Mouse (Mus musculus) kidney, adult 8-10 months (tissue): ENCODE results near the gene A930033H14Rik.

Experiments
- DNase-seq, 2 experiments: peaks; one replicate each; pipeline ENCODE4 v3.0.0; 2022

A930033H14Rik gene

DNA sequence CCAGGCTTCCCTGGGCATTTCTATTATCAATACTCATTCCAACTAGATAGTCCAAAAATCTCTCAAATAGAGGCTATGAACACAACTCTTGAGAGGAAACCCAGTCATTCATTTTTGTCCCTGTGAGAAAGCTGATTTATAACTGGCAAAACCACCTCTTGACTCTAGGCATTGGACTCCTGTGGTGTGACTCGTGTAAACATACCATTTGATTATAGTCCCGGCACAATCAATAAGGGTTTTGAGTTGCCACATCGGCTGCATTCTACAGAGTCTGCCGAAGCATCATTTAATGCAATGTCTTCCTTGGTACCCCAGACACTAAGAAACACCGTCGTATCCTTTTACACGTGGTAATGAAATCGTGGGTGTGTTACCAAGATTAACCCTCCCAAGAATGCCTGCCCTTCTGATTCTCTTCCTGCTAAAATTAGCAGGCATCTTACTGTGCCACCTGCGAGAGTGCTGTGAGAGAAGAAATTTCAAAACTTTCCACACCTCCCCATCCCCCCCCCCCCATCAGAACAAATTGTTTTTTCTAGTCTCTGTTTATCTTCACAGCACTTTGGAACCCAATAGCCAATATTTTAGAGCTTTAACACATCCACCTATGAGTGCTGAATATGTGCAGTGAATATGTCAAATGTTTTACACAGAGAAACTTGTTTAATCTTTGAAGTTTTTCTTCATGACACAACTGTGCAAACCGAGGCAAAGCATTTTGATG is 22.3 kb downstream of the A930033H14Rik start:
- DNase-seq: no peak

DNA sequence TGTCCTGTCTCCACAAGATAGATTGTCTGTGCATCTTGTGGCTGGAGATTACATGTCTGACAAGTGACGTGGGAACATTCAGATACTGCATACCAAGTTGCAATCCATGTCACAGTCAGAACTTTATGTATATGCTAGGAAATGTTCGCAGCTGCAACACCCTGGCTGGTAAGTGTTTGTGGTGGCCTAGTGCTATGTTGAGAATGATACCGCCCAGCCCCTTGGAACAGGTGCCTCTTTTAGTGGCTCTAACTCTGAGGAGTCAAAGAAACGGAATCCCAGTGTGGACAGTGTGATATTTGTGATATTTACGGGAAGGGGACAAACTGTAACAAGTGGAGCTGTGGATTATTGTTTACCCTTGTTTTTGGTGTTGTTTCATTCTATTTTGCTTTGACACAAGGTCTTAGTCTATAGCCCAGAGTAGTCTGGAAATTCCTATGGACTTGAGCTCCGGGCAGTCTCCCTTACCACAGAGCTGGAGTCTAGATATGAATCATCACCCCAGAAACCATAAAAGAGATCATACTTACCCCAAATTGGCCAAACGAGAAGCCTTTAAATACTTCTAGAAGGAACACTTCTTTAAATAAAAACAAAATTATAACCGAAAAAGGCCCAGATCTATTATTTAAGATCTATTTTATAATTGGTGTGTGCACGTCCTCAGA is 25.0 kb downstream of the A930033H14Rik start:
- DNase-seq: no peak

DNA sequence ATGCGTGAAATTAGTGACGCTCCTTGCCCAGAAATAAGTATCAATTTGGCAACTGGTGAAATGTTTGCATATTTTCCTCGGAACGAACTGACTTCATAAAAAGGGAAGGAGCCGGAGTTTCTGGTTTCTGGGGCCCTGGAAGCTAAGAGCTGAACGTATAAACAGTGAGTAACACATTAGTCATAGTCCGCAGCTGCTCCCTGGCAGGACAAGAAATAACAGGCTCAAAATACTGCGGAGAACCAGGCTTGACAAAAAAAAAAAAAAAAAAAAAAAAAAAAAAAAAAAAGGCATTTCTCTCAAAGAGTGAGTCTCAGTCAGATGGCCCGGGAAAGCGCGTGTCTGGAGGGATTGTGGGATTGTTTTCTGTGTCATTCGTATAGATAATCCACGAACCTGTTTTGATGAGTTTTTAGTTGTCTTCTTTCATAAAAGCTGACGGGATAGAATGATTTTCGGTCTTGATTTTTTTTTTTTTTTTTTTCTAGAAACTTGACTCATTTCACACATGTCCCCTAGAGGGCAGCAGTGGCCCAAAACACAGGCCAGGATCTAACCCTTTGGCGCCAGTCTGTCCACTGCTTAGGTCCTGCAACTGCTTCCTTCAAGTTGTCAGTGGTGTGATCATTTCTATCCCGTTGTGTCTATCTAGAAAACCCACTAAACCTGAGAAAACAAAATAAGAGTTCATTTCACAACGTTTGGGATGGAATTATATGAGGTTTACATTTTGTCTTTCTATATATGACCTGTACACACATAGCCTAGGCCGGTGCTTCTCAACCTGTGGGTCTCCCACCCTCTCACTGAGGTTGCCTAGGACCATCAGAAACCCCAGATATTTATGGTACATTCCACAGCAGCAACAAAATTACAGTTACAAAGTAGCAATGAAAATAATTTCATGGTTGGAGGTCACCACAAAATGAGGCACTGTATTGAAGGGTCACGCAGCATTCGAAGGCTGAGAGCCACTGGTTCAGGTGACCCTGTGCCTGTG is 26.7 kb downstream of the A930033H14Rik start:
- DNase-seq: peak; percentile 65 to 74

DNA sequence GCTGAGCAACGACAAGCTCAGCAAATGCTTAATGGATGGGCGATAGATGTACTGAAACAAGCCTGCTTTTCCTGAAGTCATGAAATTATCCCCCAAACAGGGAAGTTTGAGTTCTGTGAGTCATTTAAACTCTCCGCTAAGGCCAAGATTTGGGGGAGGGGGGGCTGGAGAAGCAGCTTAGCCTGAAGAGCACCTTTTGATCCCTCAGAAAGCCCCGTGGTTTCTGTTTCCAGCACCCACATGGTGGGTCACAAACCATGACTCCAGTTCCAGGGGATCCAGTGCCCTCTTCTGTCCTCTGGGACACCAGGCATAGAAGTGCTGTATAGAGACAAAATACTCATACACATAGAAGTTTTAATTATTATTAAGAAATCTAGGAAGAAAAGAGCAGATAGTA is 27.5 kb downstream of the A930033H14Rik start:
- no peak for DNase-seq

DNA sequence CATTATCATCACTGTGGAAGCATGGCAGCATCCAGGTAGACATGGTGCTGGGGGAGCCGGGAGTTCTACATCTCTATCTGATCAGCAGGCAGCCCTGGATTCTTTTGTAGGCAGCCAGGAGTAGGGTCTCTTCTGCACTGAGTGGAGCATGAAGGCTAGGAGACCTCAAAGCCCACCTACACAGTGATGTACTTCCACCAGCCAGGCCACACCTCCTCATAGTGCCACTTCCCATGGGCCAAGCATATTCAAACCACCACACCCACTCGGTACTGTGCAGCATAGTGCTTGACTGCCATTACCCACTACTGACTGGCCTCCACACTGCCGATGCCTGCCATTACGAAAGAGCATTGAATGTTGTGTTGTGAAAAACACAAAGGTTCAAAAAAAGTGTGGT is 28.0 kb downstream of the A930033H14Rik start:
- DNase-seq: no peak

DNA sequence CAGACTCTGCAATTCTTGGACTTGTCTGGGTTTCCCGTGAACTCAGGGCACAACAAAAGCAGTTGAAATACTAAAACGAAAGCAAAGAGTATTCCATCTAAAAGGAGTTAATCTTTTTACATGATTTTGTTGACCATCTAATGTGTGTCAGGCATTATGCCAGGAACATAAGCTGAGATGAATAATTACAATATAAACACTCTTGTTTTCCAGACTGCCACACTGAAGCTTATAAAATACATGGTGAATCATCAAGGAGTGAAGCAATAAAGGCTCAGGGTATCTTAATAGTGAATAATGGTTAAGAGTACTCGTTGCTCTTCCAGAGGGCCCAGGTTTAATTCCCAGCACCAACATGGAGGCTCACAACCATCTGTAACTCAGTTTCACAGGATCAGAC is 31.9 kb downstream of the A930033H14Rik start:
- no peak for DNase-seq

DNA sequence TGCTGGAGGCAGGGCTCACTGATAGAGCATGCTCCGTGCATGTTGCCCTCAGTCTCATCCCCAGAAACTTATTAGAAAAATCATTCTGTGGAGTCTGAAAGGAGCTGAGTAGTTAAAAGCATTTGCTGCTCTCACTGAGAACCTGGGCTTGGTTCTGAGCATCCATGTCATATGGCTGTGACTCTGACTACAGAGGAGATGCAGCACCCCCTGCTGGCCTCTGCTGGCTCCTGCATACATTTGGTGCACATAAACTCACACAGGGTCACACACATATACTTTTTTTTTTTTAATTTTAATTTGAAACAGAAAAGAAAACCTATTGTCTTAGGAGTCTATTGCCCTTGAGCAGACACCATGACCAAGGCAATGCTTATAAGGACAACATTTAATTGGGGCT is 33.6 kb downstream of the A930033H14Rik start:
- DNase-seq: no peak

DNA sequence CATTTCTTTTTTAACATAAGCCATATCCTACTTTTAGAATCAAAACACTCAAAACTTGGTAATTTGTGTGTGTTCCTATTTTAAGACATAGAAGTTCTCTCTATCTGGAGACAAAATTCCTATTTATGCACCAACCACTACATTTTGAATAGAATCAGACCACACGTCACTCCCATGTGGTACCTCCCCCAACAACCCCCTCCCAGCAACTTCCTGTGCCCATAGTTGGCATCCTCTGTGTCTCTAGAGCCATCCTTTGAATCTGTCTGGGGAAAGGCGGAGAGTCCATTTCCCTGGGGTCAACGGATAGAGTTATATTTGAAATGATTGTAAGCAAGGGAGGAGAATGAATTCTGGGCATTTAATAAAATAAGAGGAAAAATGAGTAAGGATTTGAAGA is 36.8 kb downstream of the A930033H14Rik start:
- no peak for DNase-seq

DNA sequence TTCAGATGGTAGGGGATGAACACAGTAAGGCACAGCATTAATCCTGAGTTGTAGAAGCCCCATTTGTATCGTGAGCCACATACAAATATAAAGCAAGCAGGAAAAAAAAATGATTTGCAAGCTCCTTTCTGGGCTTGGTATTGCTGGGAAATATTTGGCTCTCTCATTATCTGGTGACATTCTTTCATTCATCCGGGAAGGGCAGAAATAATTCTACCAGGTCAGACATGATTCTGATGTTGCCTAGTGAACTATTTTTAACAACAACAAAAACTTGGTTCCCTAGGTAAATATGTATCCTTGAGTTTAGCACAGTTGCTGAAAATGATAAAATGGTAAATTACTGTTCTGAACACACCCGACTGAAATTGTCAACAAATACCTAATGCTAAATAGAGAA is 40.5 kb downstream of the A930033H14Rik start:
- DNase-seq: no peak

DNA sequence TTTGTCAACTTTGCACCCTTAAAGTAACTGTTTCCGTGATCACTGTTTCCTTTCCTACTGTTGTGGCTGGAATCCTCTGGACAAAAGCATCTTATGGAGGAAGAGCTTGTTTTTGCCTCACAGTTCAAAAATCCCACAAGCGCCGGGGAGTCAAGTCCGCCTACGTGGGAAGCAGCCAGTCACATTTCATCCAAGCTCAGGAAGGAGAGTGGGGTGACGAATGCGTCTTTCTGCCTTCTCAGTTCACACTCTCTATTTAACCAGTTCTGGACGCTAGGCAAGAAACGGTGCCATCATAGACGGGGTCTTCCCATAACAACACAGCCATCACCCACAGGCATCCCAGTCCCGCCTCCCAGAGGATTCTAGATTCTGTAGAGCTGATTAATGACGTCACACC is 46.4 kb downstream of the A930033H14Rik start:
- DNase-seq: no peak

DNA sequence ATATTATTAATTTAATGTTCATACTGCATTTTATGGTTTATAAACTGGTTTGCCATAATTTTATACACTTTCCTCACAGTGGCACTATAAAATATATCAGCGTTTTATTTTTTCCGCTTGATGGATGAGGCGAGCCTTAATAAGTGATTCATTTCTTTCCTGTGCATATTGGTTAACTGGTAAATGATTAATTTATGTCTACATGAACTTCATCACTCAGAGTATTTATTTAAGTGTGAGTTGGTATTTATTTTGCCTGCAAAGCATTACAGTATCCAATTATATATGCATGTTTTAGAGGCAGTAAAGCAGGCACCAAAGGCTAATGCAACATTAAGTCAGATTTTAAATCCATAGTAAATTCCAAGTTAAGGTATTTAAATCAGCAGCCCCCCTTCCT is 47.1 kb downstream of the A930033H14Rik start:
- no peak for DNase-seq

DNA sequence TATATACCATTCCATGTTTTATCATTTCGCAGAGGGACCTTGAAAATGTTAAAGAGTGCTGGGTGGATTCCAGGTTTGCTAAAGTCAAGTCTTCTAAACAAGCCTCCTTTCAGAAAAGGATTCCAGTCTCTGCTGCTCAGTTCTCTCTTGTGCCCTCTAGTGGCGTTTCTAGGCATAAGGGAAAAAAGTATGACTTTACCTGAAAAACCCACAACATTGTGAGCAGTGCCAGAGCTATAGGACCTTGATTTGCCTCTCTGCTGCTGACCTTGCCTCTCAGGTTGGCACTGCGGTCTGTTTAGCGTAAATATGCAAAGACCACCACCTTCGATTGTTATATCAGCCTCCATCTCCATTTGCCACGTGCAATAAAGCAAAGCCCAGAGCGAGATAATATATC is 47.8 kb downstream of the A930033H14Rik start:
- DNase-seq: peak in 1 of 2 experiments; percentile 44

DNA sequence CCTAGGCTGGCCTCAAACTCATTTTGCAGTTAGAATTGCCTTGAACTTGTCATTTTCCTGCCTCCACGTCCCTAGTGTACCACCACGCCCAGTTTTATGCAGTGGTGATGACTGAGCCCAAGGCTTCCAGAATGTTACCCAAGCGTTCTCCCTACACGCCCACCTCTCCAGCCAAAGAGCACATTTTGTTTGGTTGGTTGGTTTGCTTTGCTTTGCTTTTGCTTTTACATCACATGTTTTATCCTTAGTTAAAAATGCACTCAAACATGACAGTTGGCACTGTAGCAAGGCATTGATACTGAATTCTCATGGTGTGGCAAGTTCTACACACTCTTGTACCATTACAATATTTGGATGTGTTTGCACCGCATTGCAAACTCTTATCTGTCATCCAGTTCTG is 49.7 kb downstream of the A930033H14Rik start:
- no peak for DNase-seq

DNA sequence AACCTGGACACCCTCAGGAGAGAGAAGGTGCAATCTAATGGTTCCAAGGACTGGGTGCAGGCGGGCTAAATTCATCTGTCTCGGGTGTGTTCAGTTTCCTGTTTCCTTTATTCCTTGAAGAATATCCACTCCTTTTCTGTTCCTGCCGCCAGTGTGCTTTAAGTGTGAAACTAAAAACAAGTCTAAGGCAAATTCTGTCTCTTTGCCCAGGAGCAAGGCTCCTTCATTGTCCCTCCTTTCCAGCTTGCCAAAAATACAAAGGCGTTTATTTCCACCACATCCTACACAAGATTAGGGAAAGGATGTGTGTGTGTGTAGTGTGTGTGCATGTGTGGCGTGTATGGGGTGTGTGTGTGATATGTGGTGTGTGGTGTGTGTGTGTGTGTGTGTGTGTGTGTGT is 50.3 kb downstream of the A930033H14Rik start:
- no peak for DNase-seq

DNA sequence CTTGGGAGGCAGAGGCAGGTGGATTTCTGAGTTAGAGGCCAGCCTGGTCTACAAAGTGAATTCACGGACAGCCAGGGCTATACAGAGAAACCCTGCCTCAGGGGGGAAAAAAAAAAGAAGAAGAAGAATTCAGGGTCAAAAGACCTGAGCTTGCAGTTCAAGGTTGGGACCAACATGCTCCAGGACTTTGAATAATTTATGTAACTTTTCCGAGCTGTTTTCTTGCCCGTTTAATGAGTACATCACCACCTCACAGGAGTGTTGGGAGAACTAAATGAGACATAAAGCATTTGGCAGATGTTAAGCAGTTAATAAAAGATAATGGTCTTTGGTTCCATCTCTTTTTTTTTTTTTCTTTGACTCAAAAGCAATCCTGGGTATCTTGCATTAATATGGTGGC is 51.4 kb downstream of the A930033H14Rik start:
- DNase-seq: peak in 1 of 2 experiments; percentile 55

DNA sequence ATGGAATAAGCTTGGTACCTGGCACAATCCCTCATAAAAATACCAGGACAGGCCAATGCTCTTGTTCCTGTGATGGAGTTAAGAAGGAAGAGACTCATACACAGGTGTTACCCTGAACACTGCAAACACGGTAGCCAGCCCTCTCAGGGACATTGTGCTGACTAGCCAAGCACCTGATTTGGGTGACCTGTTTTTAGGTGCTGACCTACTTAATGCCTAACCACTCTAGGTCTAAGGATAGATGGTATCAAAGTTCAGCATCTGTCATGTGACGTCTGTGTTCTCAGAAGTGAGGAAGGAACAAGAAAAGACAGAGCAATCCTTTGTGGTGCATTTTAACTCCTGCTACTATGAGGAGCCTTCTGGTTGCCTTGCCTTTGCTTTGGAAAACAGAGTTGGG is 52.0 kb downstream of the A930033H14Rik start:
- DNase-seq: peak; percentile 75 to 88
